Mouse (Mus musculus): ENCODE data around the gene Zswim1. TPM values are rescaled to one million over a fixed set of nuclear protein-coding genes. Genes with fewer than 3 reads are reported as not detected.
"Not testable (repeated sequence)": the region's sequence is repeated elsewhere in the genome, so short reads cannot be mapped to it uniquely, and the experiment has no call there.

Gene Zswim1
- polyA plus RNA-seq, 1 experiment: 0.71 TPM

- H3K36me3 ChIP-seq (ENCODE audit: control insufficient read depth): no peaks in the 10 kb centered on the region
- no peak overlapping the region for H3K4me3 ChIP-seq (replicated peaks)
- peaks cover 7% of the 10 kb centered on the region for H3K9me3 ChIP-seq (ENCODE audit: control insufficient read depth, low read length)
- TF ChIP-seq GATA1 (IDR thresholded peaks at IDR 0.05; ENCODE audit: low read length): no peak
- no peak for TF ChIP-seq TAL1 (IDR thresholded peaks at IDR 0.05; ENCODE audit: low read length)
- peaks cover 8% of the 10 kb centered on the region for H3K4me1 ChIP-seq (ENCODE audit: control insufficient read depth)
- peaks cover 11% of the 10 kb centered on the region for H3K27me3 ChIP-seq (ENCODE audit: control insufficient read depth)
These were observed 42.1 kb downstream of the Zswim1 start for GRCm38 (mm10) chr2:164864593-164864992.

DNA sequence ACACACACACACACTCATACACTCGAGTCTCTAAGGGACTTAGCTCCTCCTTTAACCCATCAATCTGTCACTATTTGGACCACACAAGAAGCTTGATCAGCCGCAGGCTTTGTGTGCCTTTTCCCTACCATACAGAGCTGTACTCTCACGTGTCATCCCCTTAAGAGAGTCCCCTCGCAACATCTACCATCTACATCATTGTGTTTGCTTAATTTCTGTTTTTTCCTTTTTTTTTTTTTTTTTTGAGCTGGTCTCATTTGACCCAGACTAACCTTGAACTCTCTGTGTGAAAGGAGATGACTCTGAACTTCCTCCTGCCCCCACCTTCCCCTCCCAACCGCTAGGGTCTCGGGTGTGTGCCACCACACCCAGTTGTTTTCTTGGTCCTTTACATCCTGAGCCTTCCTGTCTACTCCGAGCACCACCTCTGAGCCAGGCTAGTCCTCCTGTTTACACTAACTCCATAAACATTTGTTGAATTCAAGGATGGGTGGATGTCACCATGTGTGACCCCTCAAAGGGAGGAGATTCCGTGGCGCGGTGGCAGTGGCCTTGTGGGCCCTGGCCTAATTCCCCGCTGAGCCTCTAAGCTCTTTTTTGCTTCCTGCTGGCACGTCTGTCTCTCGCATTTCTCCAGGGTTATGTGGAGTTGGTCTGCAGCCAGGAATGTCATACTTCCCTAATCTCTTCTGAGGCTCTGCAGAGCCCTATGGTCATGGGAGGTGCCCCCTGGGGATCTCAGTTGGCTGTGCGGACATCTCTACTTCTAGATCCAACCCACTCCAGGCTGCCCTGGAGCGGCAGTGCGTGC is 44.5 kb downstream of the Zswim1 start:
- Histone ChIP-seq H3K4me3 (replicated peaks) (no peak overlapping the region), H3K27me3 (ENCODE audit: control insufficient read depth) (no peaks in the 10 kb centered on the region), H3K36me3 (ENCODE audit: control insufficient read depth) (no peaks in the 10 kb centered on the region), H3K4me1 (ENCODE audit: control insufficient read depth) (peaks cover 8% of the 10 kb centered on the region), H3K9me3 (ENCODE audit: control insufficient read depth, low read length) (peaks cover 7% of the 10 kb centered on the region)
- TF ChIP-seq TAL1 (IDR thresholded peaks at IDR 0.05; ENCODE audit: low read length): no peak
- no peak for TF ChIP-seq GATA1 (IDR thresholded peaks at IDR 0.05; ENCODE audit: low read length)

DNA sequence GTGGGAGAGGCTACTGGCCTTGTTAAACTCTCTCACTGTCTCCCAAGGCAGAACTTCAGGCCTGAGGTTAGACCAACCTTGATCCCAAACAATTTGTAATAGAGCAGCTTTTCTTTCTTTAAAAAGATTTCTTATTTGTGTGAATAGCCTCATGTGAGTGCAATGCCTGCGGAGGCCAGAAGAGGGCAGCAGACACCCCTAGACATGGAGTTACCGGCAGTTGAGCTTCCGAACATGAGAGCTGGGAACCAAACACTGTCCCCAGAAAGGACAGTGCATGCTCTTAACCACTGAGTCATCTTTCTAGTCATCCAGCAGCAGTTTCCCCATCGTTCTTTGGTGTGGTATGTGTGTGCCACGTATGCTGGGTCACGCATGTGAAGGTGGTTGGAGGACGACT is 45.1 kb downstream of the Zswim1 start:
- no peaks in the 10 kb centered on the region for H3K27me3 ChIP-seq (ENCODE audit: control insufficient read depth)
- peaks cover 8% of the 10 kb centered on the region for H3K4me1 ChIP-seq (ENCODE audit: control insufficient read depth)
- peaks cover 7% of the 10 kb centered on the region for H3K9me3 ChIP-seq (ENCODE audit: control insufficient read depth, low read length)
- TF ChIP-seq TAL1 (IDR thresholded peaks at IDR 0.05; ENCODE audit: low read length): no peak
- TF ChIP-seq GATA1 (IDR thresholded peaks at IDR 0.05; ENCODE audit: low read length): no peak
- H3K4me3 ChIP-seq (replicated peaks): no peak overlapping the region
- H3K36me3 ChIP-seq (ENCODE audit: control insufficient read depth): no peaks in the 10 kb centered on the region

DNA sequence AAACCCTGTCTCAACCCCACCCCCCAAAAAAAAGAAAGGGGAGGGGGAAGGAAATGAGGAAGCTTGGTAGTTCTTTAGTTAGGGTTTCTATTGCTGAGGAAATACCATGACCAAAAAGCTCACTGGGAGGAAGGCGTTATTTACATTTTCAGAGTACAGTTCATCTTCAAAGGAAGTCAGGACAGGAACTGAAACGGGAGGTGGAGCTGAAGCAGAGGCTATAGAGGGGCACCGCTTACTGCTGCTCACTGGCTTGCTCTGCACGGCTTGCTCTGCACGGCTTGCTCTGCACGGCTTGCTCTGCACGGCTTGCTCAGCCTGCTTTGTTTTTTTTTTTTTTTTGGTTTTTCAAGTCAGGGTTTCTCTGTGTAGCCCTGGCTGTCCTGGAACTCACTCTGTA is 46.0 kb downstream of the Zswim1 start:
- TF ChIP-seq GATA1 (IDR thresholded peaks at IDR 0.05; ENCODE audit: low read length): no peak
- no peak for TF ChIP-seq TAL1 (IDR thresholded peaks at IDR 0.05; ENCODE audit: low read length)
- Histone ChIP-seq H3K4me1 (ENCODE audit: control insufficient read depth) (peaks cover 8% of the 10 kb centered on the region), H3K4me3 (replicated peaks) (no peak overlapping the region), H3K9me3 (ENCODE audit: control insufficient read depth, low read length) (peaks cover 4% of the 10 kb centered on the region), H3K27me3 (ENCODE audit: control insufficient read depth) (no peaks in the 10 kb centered on the region), H3K36me3 (ENCODE audit: control insufficient read depth) (no peaks in the 10 kb centered on the region)

DNA sequence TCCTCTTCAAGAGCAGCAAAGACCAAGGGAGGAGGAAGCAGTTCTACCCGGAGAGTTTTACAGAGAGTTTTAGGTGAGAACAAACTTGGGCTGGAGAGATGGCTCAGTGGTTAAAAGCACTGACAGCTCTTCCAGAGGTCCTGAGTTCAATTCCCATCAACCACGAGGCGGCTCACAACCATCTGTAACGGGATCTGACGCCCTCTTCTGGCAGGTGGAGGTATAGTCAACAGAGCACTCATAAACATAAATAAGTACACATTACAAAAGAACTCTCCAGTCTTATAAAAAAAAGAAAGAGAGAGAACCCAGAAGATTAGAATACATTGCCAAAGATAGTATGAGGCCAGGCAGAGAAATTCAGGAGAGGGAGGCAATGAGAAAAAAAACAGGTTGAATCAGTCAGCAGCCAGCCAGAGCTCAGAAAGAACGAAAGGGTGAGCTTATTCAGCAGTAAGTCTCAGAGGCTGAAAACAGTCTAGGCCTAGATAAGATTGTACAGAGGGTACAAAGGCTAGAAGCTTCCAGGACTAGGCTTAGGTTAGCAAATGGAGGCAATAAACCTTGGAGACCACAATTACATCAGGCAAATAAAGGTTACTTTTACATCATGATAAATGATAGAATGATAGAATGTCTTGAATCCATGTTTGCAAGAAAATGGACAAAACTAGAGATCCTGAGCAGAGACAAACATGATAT is 49.3 kb downstream of the Zswim1 start:
- H3K9me3 ChIP-seq (ENCODE audit: control insufficient read depth, low read length): peaks cover 4% of the 10 kb centered on the region
- no peaks in the 10 kb centered on the region for H3K36me3 ChIP-seq (ENCODE audit: control insufficient read depth)
- H3K27me3 ChIP-seq (ENCODE audit: control insufficient read depth): no peaks in the 10 kb centered on the region
- H3K4me3 ChIP-seq (replicated peaks): no peak overlapping the region
- H3K4me1 ChIP-seq (ENCODE audit: control insufficient read depth): no peaks in the 10 kb centered on the region; the same call in 1 of the 2 replicates
- no peak for TF ChIP-seq TAL1 (IDR thresholded peaks at IDR 0.05; ENCODE audit: low read length)
- TF ChIP-seq GATA1 (IDR thresholded peaks at IDR 0.05; ENCODE audit: low read length): no peak

GRCm38 (mm10) chr2:164873621-164874020 is 51.1 kb downstream of the Zswim1 start:
- H3K4me1 ChIP-seq (ENCODE audit: control insufficient read depth): peaks cover 13% of the 10 kb centered on the region
- no peak overlapping the region for H3K4me3 ChIP-seq (replicated peaks)
- TF ChIP-seq TAL1 (IDR thresholded peaks at IDR 0.05; ENCODE audit: low read length) (no peak), GATA1 (IDR thresholded peaks at IDR 0.05; ENCODE audit: low read length) (no peak)
- peaks cover 9% of the 10 kb centered on the region for H3K36me3 ChIP-seq (ENCODE audit: control insufficient read depth)
- no peaks in the 10 kb centered on the region for H3K9me3 ChIP-seq (ENCODE audit: control insufficient read depth, low read length)
- H3K27me3 ChIP-seq (ENCODE audit: control insufficient read depth): no peaks in the 10 kb centered on the region

DNA sequence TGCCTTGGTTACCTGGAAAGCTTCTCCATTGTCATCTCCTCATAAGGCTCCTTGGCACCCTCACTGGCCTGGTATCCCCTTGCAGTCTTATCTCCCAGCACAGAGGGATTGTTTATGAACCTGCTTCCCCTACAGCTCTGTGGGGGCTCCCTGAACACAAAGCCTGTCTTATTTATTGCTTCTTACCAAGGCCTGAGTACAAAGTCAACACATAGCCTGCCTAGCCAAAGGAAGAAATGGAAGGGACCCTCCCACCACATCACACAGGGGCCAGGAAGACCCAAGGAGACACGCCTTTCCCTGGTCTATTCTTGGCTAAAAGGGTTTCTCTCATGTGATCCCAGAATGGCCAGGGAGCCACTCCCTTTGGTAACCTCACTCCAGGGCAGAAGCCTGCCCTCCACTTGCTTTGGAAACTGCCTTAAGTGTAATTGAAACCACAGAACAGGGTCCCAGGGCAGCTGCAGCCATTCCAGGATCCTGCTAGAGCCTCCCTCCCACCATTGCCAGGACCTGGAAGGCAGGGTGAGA is 51.8 kb downstream of the Zswim1 start:
- Histone ChIP-seq H3K36me3 (ENCODE audit: control insufficient read depth) (peaks cover 9% of the 10 kb centered on the region), H3K4me3 (replicated peaks) (no peak overlapping the region), H3K27me3 (ENCODE audit: control insufficient read depth) (no peaks in the 10 kb centered on the region), H3K4me1 (ENCODE audit: control insufficient read depth) (peaks cover 16% of the 10 kb centered on the region), H3K9me3 (ENCODE audit: control insufficient read depth, low read length) (no peaks in the 10 kb centered on the region)
- no peak for TF ChIP-seq TAL1 (IDR thresholded peaks at IDR 0.05; ENCODE audit: low read length)
- no peak for TF ChIP-seq GATA1 (IDR thresholded peaks at IDR 0.05; ENCODE audit: low read length)

DNA sequence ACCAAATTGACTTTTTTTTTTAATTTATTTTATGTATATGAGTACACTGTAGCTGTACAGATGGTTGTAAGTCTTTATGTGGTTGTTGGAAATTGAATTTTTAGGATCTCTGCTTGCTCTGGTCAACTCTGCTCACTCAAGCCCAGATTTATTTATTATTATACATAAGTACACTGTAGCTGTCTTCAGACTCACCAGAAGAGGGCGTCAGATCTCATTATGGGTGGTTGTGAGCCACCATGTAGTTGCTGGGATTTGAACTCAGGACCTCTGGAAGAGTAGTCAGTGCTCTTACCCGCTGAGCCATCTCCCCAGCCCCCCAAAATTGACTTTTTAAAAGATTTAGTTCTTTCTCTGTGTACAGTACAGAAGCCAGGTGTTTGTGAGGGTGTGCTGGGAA is 53.2 kb downstream of the Zswim1 start:
- H3K9me3 ChIP-seq (ENCODE audit: control insufficient read depth, low read length); H3K36me3 ChIP-seq (ENCODE audit: control insufficient read depth); H3K4me3 ChIP-seq (replicated peaks); H3K27me3 ChIP-seq (ENCODE audit: control insufficient read depth): not testable (repeated sequence)
- H3K4me1 ChIP-seq (ENCODE audit: control insufficient read depth): peaks cover 18% of the 10 kb centered on the region

Other genes with a start within 250 kb of the Zswim1 start
- not detected in 2 replicates for gene Spint3, start 249.2 kb upstream of the Zswim1 start, polyA plus RNA-seq (2012)
- not detected in 2 replicates for gene Wfdc6a, start 237.2 kb upstream of the Zswim1 start, polyA plus RNA-seq (2012)
- not detected in 2 replicates for gene Eppin, start 229.1 kb upstream of the Zswim1 start, polyA plus RNA-seq (2012)
- gene Wfdc6b, start 209.2 kb upstream of the Zswim1 start, polyA plus RNA-seq (2012): not detected in 2 replicates
- not detected in 2 replicates for gene Wfdc8, start 209.1 kb upstream of the Zswim1 start, polyA plus RNA-seq (2012)
- 0.05 TPM in 1 of 2 replicates, not detected in the other for gene Wfdc16, start 183.9 kb upstream of the Zswim1 start, polyA plus RNA-seq (2012)
- not detected in 2 replicates for gene Wfdc10, start 166.6 kb upstream of the Zswim1 start, polyA plus RNA-seq (2012)
- gene Wfdc9, start 166.1 kb upstream of the Zswim1 start, polyA plus RNA-seq (2012): not detected in 2 replicates
- gene Wfdc11, start 148.6 kb upstream of the Zswim1 start, polyA plus RNA-seq (2012): not detected in 2 replicates
- not detected in 2 replicates for gene Wfdc13, start 137.6 kb upstream of the Zswim1 start, polyA plus RNA-seq (2012)
- gene Spint4, start 124.2 kb upstream of the Zswim1 start, polyA plus RNA-seq (2012): not detected in 2 replicates
- not detected in 2 replicates for gene Spint5, start 107.4 kb upstream of the Zswim1 start, polyA plus RNA-seq (2012)
- 0.04 and 0.07 TPM in 2 replicates for gene Wfdc3, start 76.8 kb upstream of the Zswim1 start, polyA plus RNA-seq (2012)
- 16.3 and 17.4 TPM in 2 replicates for gene Dnttip1, start 76.7 kb upstream of the Zswim1 start, polyA plus RNA-seq (2012)
- gene Ube2c, start 52.8 kb upstream of the Zswim1 start, polyA plus RNA-seq (2012): 158 and 179 TPM in 2 replicates
- gene Tnnc2, start 42.7 kb upstream of the Zswim1 start, polyA plus RNA-seq (2012): not detected in 2 replicates
- 1.5 and 2.4 TPM in 2 replicates for gene Snx21, start 36.9 kb upstream of the Zswim1 start, polyA plus RNA-seq (2012)
- gene Acot8, start 17.8 kb upstream of the Zswim1 start, polyA plus RNA-seq (2012): 7.0 and 9.2 TPM in 2 replicates
- gene Zswim3, start 17.6 kb upstream of the Zswim1 start, polyA plus RNA-seq (2012): 0.08 and 0.10 TPM in 2 replicates
- not detected in 2 replicates for gene Spata25, start 5.9 kb downstream of the Zswim1 start, polyA plus RNA-seq (2012)
- 6.9 and 7.3 TPM in 2 replicates for gene Ctsa, start 10.2 kb downstream of the Zswim1 start, polyA plus RNA-seq (2012)
- 0.10 and 0.14 TPM in 2 replicates for gene Neurl2, start 10.8 kb downstream of the Zswim1 start, polyA plus RNA-seq (2012)
- 0.32 and 0.70 TPM in 2 replicates for gene Pltp, start 35.0 kb downstream of the Zswim1 start, polyA plus RNA-seq (2012)
- 24.3 and 28.7 TPM in 2 replicates for gene Pcif1, start 56.6 kb downstream of the Zswim1 start, polyA plus RNA-seq (2012)
- gene Zfp335, start 89.1 kb downstream of the Zswim1 start, polyA plus RNA-seq (2012): 5.2 and 5.8 TPM in 2 replicates
- gene Mmp9, start 118.1 kb downstream of the Zswim1 start, polyA plus RNA-seq (2012): 0.04 TPM in 1 of 2 replicates, not detected in the other
- not detected in 2 replicates for gene Slc12a5, start 138.1 kb downstream of the Zswim1 start, polyA plus RNA-seq (2012)
- gene Ncoa5, start 212.2 kb downstream of the Zswim1 start, polyA plus RNA-seq (2012): 1.7 and 1.8 TPM in 2 replicates
- 0.02 TPM in 1 of 2 replicates, not detected in the other for gene Cd40, start 232.9 kb downstream of the Zswim1 start, polyA plus RNA-seq (2012)

Measured in erythroblast, embryonic 14.5 days (primary cell).